Mouse (Mus musculus) thymus, postnatal 14 days (tissue): Measurements from ENCODE around the gene Zpr1.
"Not testable (repeated sequence)": the region's sequence is repeated elsewhere in the genome, so short reads cannot be mapped to it uniquely, and the experiment has no call there.

Experiments used
- DNase-seq: peaks from one replicate; pipeline ENCODE4 v3.0.0; 2021

Zpr1 gene

DNA sequence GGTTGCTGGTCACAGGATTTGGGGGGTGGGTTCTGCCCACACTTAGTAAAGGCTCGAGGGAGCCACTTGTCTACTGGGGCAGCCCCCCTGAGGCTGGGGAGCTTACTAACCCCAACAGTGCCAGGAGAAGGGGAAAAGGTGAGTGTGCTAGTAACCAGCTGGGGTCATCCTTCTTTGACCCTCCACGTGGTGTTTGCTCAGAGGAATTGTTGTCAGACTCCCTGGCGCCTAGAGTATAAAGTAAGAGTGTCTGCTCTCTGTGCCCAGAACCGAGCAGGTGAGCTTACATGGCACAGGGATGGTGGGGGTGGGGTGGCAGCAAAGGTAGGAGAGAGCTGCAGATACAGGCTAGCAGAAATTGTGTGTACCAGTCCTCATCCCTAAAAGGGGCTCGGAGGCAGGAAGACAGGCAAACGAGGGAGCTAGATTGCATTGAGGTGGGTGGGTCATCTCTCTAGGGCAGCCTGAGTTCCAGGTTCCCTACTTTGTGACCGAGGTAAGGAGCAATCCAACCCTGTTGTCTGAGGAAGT, 4.5 kb upstream of the Zpr1 start, which contains the start of gene Apoa5:
Gene Apoa5 (plus strand): TSS at position 291 of the 531 bp plus-strand sequence.
- no peak for DNase-seq

DNA sequence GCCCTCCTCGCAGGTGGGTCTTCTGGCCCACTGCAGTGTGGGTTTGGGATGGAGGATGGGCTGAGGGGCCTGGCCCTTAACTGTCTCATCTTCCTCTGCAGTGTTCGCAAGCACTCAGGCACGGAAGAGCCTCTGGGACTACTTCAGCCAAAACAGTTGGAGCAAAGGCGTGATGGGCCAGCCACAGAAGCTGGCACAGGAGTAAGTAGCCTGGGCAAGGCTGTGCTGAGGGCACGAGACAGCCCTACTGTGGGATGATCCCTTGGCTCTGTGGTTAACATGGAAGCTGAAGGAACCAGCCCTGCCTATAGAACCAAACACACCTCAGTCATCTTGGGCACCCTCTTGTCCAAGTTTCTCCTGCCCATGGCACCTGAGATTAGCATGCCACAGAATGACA, 3.7 kb upstream of the Zpr1 start:
- no peak for DNase-seq

DNA sequence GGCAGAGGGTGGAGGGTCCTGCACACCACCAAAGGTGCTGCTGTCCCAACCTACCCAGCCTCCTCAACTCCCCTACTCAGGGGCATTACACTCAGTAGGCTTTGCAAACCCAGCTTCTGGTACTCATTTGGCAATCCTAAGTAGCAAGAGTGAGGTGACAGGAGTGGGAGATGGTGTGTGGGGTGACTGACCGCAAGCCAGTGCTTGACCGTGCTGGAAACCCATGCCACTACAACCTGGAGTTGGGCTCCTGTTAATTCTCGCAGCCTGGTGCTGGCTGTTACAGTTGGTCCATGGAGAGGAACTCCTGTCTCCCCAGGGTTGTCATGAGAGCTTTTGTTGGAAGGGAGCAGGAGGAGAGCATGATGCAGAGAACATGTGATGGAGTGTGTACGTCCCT, 2.1 kb upstream of the Zpr1 start:
- no peak for DNase-seq

DNA sequence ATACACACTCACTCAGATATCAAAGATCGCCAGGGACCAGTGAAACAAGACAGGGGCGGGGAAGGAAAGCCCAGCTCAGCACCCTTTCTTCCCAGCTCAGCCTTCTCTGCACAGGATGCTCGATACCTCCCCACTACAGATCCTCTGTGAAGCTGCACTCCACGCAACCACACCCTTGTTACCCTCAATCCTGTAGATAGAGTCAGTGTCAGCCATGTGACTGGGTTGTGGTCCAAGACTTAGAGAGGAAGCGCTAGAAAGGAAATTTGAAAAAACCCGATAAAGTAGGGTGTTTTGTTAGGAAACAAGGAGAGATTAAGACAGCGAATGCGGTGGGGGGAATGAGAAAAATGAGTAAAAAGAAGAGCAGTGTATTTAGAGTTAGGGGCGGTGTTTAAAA, 794 bp upstream of the Zpr1 start:
- DNase-seq: peak; percentile 39

DNA sequence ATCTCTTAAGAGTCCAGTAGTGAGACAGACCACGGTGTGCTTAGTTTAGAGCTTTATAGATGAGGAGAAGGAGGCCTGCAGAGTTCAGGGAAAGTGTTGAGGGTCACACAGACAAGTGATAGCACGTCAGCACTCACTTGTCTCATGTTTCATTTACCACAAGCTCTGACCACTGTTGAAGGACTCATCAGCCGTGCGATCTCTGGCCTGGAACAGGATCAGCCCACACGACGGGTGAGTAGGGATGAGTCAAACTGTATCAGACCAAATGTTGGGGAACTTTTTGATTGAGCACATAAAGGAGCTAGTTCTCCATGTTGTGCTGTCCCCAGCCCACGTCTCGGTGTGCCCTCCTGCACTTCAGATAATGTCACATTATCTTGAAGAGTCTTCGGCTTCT, 1.6 kb downstream of the Zpr1 start:
- no peak for DNase-seq

DNA sequence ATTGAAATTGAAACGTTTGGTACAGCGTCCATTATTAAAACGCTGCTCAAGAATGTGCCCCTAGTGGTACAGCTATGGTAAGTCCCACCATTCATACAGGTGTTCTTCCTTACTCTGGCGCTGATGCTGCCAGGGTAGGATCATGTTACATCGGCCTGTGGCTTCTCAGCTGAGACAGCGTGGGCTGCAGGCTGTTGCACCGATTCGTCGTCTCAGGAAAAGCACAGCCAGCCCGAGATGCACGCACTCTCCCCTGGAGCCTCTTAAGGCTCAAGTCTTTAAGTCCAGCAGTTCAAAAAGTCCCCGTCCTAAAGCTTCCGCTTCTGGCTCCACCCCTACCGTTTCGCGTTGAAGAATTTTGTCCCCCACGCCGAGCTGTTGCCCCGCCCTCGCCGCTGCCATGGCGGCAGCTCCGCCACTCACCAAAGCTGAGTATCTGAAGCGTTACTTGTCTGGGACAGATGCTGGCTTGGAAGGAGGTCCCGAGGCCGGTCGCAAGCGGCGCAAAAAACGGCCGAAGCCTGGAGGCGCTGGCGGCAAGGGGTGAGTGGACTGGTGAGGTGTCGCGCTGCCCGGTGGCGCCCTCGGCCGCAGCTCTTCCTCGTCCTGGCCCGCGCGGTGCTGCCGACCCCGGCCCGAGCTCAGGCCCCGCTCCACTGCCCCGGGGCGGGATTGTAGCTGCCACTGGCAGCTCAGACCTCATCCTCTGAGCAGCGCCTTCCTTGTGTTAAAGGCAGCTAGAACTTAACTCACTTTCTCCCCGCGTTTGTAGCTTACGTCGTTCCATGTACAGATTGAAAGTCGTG, 10.0 kb downstream of the Zpr1 start, which contains the start of gene Bud13:
Gene Bud13 (plus strand): TSS at position 378 of the 806 bp plus-strand sequence.
- DNase-seq: peak; percentile 97

DNA sequence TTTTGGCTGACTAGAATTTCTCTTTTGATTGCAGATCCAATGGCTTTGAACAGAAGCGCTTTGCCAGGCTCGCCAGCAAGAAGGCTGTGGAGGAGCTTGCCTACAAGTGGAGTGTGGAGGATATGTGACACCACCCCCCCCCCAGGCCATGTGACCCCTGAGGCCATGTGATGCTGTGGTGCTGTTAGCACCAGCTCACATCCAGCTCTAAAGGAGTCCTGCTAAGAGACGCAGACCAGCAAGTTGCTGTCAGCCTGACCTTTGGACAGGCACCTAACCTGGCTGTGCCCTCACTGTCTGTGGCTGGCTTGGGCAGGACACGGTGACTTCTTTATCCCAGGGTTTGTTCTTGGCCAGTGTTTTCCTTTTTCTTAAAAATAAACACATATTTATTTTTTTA, 25.5 kb downstream of the Zpr1 start:
- DNase-seq: no peak

DNA sequence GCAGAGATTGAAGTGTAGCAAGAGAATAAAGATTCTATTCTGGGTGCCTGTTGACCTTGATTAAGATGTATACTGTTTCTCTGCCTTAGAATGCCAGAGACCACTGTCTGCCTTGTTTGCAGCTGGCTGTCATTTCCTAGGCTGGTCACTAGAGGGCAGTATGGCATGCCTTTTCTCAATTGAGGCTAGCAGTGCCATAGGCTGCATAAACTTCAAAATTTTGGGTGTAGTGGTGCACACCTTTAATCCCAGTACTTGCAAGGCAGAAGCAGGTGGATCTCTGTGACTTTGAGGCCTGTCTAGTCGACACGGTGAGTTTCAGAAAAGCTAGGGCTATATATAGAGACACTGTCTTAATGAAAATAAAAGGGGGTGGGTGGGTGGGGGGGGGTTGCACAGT, 29.3 kb downstream of the Zpr1 start:
- DNase-seq: peak; percentile 56

DNA sequence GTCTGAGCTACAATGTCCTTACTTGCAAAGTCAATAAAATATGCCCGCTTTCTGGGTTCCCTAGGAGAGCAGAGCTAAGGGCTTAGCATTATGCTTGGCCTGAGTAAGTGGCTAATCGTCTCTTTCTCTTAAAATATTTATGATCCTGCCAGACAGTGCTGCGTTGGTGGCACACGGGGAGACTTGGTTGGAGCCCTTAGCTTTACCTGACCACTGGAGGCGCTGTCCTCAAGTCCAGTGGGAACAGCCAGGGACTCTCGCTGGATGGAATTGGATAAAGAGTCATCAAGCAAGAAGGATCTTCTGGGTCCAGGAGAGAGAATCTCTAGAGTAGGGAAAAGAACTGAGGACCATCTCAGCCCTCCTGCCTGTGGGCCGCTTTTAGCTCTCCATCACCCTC, 36.3 kb downstream of the Zpr1 start:
- no peak for DNase-seq

DNA sequence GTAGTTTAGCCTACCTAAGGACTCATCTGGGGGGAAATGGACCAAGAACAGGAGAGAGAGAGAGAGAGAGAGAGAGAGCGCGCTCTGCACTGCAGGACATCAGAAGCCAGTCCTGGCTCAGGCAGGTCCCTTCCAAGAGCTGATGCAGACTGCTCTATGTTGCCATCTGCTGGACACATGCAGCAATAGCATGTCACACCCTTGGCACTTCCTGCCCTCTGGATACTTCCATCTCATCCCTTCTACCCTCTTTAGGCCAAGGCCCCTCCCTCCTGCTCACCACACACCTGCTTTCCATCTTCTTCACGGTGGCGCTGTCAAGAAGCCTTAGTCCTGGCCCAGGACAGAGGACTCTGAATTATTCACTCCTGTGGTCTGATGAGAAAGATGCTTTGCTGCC, 41.6 kb downstream of the Zpr1 start:
- peak; percentile 65 for DNase-seq

DNA sequence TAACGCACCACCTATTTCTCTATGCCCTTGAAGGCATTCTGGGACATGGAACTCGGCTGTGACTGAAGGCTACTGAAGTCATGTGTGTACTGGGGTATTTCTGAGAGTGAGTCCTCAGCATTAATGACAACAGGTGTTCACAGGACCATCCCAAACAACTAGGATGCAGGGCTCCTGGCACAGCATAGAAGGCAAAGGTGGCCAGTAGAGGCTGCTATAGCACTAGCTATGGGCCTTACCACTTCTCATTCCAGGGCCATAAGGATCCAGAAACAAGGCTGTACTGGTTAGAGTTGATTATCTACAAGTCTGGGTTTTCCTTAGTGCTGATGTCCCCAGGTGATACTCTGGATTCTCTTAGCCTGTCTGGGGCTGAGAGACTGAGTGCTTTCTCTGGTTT, 42.1 kb downstream of the Zpr1 start:
- no peak for DNase-seq

DNA sequence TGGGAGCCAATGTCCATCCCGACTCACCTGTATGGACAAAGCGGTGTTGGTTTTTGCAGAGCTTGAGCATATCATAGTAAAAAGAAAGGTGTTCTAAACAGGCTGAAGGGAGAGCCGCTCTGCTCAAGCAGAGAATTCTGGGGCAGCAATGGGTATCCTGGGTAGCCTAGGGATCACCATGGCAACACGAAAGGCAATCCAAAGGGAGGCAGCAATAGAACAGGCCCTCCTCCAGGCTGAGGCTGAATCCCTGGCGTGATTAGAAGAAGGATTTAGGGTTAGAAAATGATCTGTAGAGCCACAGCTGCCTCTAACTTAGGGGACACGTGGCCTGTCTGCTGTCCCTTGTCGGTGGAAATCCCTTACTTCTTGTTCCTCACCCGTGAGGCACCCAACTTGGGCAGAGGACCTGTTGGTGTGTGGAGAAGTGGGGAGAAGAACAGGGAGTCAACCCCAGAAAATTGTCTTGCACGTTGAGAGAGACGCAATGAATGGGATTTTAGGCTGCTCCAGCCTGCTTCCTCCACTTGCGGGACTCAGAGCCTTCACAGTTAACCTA, 43.0 kb downstream of the Zpr1 start:
- DNase-seq: no peak

DNA sequence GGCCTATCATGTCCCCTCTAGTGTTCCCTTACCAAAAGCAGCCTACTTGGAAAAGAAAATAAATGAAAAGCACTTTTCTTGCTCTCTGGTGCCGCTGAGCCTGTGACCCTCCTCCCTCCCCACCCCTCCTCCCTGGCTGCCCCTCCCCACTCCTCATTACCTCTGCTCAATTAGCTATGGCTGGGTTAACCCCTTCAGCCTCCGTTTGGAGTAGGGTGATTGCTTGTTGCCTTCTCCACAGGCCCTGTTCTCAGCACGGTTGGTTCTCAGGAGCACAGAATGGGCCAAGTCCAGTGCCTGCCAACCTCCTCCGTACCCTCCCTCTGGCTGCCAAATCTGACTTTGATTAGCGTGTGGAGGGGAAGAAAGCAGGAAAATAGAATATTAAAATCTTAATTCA, 43.5 kb downstream of the Zpr1 start:
- no peak for DNase-seq

DNA sequence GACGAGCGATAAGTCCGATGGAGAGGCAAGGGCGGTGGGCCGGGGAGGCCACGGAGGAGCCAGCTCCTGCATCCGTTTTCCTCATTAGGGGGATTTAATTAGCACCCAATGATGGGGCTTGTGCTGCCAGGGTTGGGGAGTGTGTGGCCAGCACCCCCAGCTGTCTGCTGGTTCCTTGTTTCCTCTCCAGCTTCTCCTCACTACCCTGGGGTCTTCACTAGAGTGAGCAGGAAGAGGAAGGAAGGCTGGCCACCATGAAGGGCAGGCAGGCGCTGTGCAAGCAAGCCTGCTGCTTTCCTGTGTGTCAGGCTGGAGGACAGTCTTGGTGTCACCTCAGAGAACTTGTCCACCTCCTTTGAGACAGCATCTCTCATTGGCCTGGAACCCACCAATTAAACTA, 44.0 kb downstream of the Zpr1 start:
- DNase-seq: no peak

DNA sequence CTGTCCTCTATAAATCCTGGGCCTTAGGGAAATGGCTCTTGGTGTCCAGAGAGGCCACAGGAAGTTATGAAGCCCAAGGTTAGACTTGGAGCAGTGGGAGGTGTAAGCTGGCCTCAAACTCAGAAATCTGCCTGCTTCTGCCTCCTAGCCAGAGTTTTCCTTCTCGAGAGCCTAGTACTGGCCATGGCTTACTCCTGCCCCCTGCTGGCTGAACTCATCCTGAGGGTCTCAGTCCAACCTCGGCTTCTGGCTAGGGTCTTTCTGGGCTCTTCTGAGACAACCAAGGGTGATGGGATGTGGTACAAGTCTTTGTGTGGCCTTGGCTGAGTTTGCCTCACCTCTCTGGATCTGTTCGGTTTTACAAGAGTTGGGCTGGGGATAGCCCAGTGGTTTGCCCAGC, 45.1 kb downstream of the Zpr1 start:
- no peak for DNase-seq

DNA sequence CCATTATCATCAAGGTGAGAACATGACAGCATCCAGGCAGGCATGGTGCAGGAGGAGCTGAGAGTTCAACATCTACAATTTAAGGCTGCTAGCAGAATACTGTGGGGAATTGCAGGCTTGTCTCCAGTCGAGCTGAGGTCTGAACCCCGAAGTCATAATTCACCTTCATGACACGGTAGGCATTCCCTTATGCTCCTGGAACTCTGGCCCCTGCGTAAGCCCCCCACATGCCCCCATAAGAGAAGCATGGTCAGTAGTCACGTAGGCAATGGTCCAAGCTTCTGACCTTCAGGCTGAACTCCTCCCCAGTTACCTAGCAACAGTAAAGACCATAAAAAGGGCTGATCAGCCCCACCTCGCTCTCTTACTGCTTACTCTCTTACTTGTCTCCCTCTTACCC, 47.0 kb downstream of the Zpr1 start, which contains the start of gene 4931429L15Rik:
Gene 4931429L15Rik (minus strand): TSS at position 101 of the 400 bp plus-strand sequence.
- DNase-seq: not testable (repeated sequence)

DNA sequence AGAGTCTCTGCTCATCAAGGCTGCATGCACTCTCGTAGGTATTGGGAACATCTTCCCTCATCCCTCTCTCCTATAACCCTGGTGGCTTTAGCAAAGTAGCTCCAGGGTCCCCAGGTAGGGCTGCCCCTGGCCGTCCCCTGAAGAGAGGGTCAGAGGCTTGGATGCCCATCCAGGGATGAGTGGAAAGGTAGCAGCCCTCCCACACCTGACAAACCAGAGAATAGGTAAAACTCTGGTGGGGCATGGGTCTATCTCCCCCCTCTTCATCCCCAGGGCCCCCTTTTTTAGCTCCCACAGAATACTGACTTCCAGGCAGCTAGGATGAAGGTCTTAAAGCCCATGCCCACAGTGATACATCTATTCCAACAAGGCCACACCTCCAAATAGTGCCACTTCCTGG, 47.6 kb downstream of the Zpr1 start:
- no peak for DNase-seq

DNA sequence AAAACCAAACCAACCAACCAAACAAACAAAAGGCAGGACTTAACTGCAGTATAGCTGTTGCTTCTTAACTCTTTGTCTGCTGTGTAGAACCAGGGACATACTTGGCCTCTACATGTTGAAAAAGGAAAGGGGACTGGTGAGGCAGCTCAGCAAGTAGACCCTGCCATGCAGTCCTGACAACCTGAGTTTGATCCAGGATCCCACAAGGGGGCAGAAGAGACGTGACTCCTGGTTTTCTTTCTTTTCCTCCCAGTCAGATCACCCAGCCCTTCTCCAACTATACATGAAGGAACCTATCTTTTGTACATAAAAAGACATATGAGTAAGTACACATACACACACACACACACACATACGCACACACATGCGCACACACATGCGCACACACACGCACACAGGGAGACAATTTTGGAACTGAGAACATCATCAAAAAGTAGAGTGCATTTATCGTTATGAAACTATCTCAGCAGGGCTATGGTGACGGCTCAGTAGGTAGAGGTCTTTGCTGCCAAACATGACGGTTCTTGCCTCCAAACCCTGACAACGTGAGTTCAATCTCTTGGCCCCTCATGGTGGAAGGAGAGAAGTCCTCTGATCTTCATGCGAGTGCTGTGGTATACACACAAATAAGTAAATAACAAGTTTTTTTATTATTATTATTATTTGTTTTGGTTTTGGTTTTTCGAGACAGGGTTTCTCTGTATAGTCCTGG, 54.0 kb downstream of the Zpr1 start:
- no peak for DNase-seq

DNA sequence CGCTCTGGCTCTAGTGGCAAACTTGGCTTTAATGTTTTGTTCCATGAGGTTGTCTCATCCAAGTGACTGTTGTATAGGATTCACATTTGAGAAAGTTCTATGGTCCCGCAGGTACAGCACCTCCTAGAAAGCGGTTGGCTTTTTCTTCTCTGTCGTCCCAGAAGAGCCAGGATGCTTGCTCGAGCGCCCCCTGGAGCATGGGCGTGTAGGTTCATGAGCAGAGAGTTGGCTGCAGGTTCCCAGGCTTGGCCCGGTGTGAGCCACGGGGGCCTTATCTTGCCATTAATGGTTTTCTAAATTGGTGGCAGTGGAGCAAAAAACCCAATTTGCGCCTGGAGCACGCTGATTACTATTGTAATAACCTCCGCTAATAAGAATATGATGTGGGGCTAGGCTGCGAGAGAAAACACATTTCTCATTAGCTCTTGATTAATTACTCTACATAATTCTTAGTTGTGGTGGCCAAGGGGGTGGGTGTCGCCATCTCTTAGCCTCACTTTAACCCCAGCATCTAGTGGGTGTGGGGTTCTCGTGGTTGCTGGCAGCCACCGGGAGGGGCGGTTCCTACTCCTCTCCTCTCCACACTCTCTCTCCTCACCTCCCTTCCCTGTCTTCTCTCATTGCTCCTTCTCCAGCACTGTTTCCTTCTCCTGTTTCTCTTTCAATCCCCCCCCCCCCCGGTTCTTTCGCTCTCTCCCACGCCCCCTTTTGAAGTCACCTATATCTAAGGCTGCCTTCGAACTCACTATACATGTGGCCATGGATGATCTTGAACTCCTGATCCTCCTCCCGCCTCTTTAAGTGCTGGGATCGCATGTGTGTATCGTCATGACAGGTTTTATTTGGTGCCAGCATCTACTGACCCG, 55.1 kb downstream of the Zpr1 start:
- peak; percentile 15 for DNase-seq

DNA sequence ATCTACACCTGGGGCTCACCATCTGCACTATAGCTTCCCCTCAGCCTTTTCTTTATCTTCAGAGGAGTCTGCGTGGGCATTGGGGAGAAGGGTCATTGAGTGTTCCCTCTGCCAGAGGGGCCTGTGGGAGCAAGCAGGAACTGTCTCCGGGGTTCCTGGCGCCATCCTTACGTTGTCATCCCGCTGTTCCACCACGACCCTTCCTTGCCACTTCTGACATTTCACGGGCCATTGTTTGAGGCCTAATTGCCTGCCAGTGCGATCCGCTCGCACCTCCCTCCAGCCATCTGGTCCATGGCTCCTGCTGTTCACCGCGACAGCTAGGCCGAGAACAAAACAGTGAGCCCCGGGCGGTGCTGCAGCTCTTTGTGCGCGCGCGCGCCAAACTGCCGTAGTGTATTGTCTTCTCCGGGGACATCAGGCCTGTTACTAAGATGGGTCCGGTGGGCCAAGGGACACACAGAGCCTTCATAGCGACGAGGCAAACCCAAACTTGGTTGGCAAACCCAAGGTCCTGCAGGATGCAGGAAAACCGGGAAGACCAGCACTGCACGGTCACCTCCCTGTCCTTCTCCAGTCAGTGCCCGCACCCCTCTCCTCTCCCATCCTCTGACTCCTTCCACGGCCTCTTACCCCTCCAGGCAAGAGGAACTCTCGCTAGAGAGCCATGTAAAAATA, 55.8 kb downstream of the Zpr1 start:
- DNase-seq: peak; percentile 32

DNA sequence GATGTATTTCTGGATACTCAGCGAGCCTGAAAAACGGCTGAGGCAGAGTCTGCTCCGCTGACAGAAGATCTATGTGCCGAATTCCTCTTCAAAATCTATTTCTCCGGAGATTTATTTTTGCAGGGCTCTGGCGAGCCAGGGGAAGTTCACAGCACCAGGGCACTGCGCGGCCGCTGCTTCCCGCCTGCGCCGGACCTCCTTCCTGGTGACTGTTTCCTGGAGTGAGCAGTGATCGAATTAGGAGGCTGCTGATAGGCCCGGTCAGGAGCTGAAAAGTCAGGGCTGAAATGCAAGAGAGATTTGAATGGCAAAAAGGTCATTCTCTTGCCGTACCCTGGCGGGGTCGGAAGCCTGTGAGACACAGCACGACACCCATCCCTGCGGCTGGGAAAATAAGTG, 56.4 kb downstream of the Zpr1 start:
- DNase-seq: no peak
